Mouse (Mus musculus) hindbrain, postnatal 0 days (tissue): ENCODE data around the gene Lyrm4. TPM values are rescaled to one million over a fixed set of nuclear protein-coding genes. Genes with fewer than 3 reads are reported as not detected.

Experiments used
- ATAC-seq: fragments of 200-750 bp; cut with Nextera tagmentation; 2 replicates; pipeline ENCODE4 v1.8.0; 2017; ENCODE audit warnings: mild to moderate bottlenecking, moderate TSS enrichment, moderate library complexity
- DNase-seq: peaks from one replicate; pipeline ENCODE4 v3.0.0-alpha.2; 2015; ENCODE audit warnings: low spot score
- H3K27ac ChIP-seq: fragments of 300-500 bp; sonication (generic); 2 replicates; pipeline ENCODE4 v1.5.1; 2014; ENCODE audit warnings: mild to moderate bottlenecking
- H3K27me3 ChIP-seq: fragments of 300-500 bp; sonication (generic); 2 replicates; pipeline ENCODE4 v1.6.1; 2014; ENCODE audit warnings: low read length, mixed read lengths; ENCODE audit not compliant: insufficient read depth
- H3K36me3 ChIP-seq: fragments of 300-500 bp; sonication (generic); 2 replicates; pipeline ENCODE4 v1.6.1; 2014; ENCODE audit warnings: low read length, mixed read lengths; ENCODE audit not compliant: insufficient read depth
- H3K4me1 ChIP-seq: fragments of 300-500 bp; sonication (generic); 2 replicates; pipeline ENCODE4 v1.6.1; 2014; ENCODE audit warnings: antibody characterized with exemption, low read length, mixed read lengths; ENCODE audit not compliant: insufficient read depth
- H3K4me2 ChIP-seq: fragments of 300-500 bp; sonication (generic); 2 replicates; pipeline ENCODE4 v1.6.1; 2014; ENCODE audit warnings: low read depth, mild to moderate bottlenecking, low read length, moderate library complexity, mixed read lengths
- H3K4me3 ChIP-seq: fragments of 300-500 bp; sonication (generic); 2 replicates; pipeline ENCODE4 v1.5.1; 2014; ENCODE audit warnings: low read length
- H3K9ac ChIP-seq: fragments of 300-500 bp; sonication (generic); replicated peaks from 2 replicates; pipeline ENCODE4 v1.6.1; 2014; ENCODE audit warnings: mild to moderate bottlenecking, low read length, moderate library complexity, mixed read lengths
- H3K9me3 ChIP-seq: fragments of 300-500 bp; sonication (generic); 2 replicates; pipeline ENCODE4 v1.6.1; 2016; ENCODE audit warnings: low read length, mixed read lengths
- CTCF ChIP-seq: IDR thresholded peaks from 2 replicates; pipeline ENCODE4 v1.5.1; 2016; ENCODE audit warnings: antibody characterized with exemption, control low read depth, low read depth
- WGBS: fragments of 180-500 bp; shearing (Covaris S2); extraction: QIAGEN DNeasy Blood & Tissue Kit; methylation state at CpG from one replicate; pipeline ENCODE4 v1.1.7; 2014; 5-methylcytosine and 5-hydroxymethylcytosine counted together
- polyA plus RNA-seq: library from polyadenylated mRNA; unstranded; fragments of >200 nt; fragmentation: Nextera tagmentation; extraction: Ambion mirVana; gene quantifications from 2 replicates; pipeline ENCODE4 v1.2.1, GENCODE M21; 2015
- total RNA-seq: library from RNA; depleted of rRNA; stranded (reverse); fragments of >200 nt; gene quantifications from 2 replicates; pipeline ENCODE4 v1.2.3, GENCODE M21; 2014

The Lyrm4 gene
- total and polyA plus RNA-seq, 2 experiments from 2014 or later, result 15.7 to 53.0 TPM

GRCm38 (mm10) chr13:36105591-36105990 lies 11.7 kb downstream of the Lyrm4 start:
- no peaks in the 10 kb centered on the region for H3K27me3 ChIP-seq
- 66% methylated on average over 6 of the region's 6 CpGs for WGBS
- no peak for TF ChIP-seq CTCF
- ATAC-seq (no peak), DNase-seq (no peak)
- H3K4me1 ChIP-seq, result no peaks in the 10 kb centered on the region
- no peaks in the 10 kb centered on the region for H3K36me3 ChIP-seq
- H3K27ac ChIP-seq, result no peak overlapping the region
- no peak overlapping the region for H3K9ac ChIP-seq
- H3K4me3 ChIP-seq, result no peak overlapping the region
- H3K4me2 ChIP-seq, result no peak overlapping the region
- H3K9me3 ChIP-seq, result no peaks in the 10 kb centered on the region

- no peak for ATAC-seq
- H3K9ac ChIP-seq, result no peak overlapping the region
- WGBS, result 89% methylated on average over 5 of the region's 5 CpGs
These were observed 20.5 kb downstream of the Lyrm4 start for GRCm38 (mm10) chr13:36096684-36097383.

GRCm38 (mm10) chr13:36088168-36088567 lies 29.2 kb downstream of the Lyrm4 start:
- Histone ChIP-seq H3K27me3 (no peaks in the 10 kb centered on the region), H3K36me3 (peaks cover 15% of the 10 kb centered on the region; the same call in 1 of the 2 replicates), H3K9me3 (no peaks in the 10 kb centered on the region), H3K9ac (no peak overlapping the region), H3K27ac (no peak overlapping the region), H3K4me2 (no peak overlapping the region), H3K4me3 (no peak overlapping the region), H3K4me1 (no peaks in the 10 kb centered on the region)
- ATAC-seq (no peak), DNase-seq (no peak)
- 87% methylated on average over 4 of the region's 4 CpGs for WGBS
- no peak for TF ChIP-seq CTCF

More at GRCm38 (mm10) chr13:36096684-36097383, 20.5 kb downstream of the Lyrm4 start:
- TF ChIP-seq CTCF, result no peak
- no peak for DNase-seq
- H3K9me3 ChIP-seq, result no peaks in the 10 kb centered on the region
- no peak overlapping the region for H3K4me2 ChIP-seq
- no peaks in the 10 kb centered on the region for H3K4me1 ChIP-seq
- H3K27me3 ChIP-seq, result no peaks in the 10 kb centered on the region
- H3K36me3 ChIP-seq, result peaks cover 4% of the 10 kb centered on the region; the same call in 1 of the 2 replicates
- H3K27ac ChIP-seq, result no peak overlapping the region
- no peak overlapping the region for H3K4me3 ChIP-seq

- H3K36me3 ChIP-seq, result peaks cover 15% of the 10 kb centered on the region; the same call in 1 of the 2 replicates
- TF ChIP-seq CTCF, result no peak
- ATAC-seq (no peak), DNase-seq (no peak)
- 96% methylated on average over 2 of the region's 2 CpGs for WGBS
- H3K27me3 ChIP-seq, result no peaks in the 10 kb centered on the region
- no peak overlapping the region for H3K4me3 ChIP-seq
- no peaks in the 10 kb centered on the region for H3K4me1 ChIP-seq
- H3K27ac ChIP-seq, result no peak overlapping the region
- no peak overlapping the region for H3K4me2 ChIP-seq
- no peak overlapping the region for H3K9ac ChIP-seq
- no peaks in the 10 kb centered on the region for H3K9me3 ChIP-seq
These were observed 29.9 kb downstream of the Lyrm4 start for GRCm38 (mm10) chr13:36087427-36087826.

- no peak overlapping the region for H3K9ac ChIP-seq
- H3K4me2 ChIP-seq, result no peak overlapping the region
- no peak overlapping the region for H3K27ac ChIP-seq
- ATAC-seq (no peak), DNase-seq (no peak)
- 94% methylated on average over 5 of the region's 5 CpGs for WGBS
- peaks cover 11% of the 10 kb centered on the region; the same call in 1 of the 2 replicates for H3K36me3 ChIP-seq
- H3K4me3 ChIP-seq, result no peak overlapping the region
- no peaks in the 10 kb centered on the region for H3K27me3 ChIP-seq
- no peak for TF ChIP-seq CTCF
- no peaks in the 10 kb centered on the region for H3K9me3 ChIP-seq
- no peaks in the 10 kb centered on the region for H3K4me1 ChIP-seq
These were observed 30.5 kb downstream of the Lyrm4 start for GRCm38 (mm10) chr13:36086608-36087391.

- no peak overlapping the region for H3K4me2 ChIP-seq
- ATAC-seq (no peak), DNase-seq (no peak)
- no peaks in the 10 kb centered on the region for H3K9me3 ChIP-seq
- peaks cover 5% of the 10 kb centered on the region; the same call in 1 of the 2 replicates for H3K36me3 ChIP-seq
- no peak overlapping the region for H3K27ac ChIP-seq
- no peaks in the 10 kb centered on the region for H3K4me1 ChIP-seq
- H3K4me3 ChIP-seq, result no peak overlapping the region
- H3K27me3 ChIP-seq, result no peaks in the 10 kb centered on the region
- 58% methylated on average over 3 of the region's 3 CpGs for WGBS
- no peak overlapping the region for H3K9ac ChIP-seq
- TF ChIP-seq CTCF, result no peak
These were observed 31.4 kb downstream of the Lyrm4 start for GRCm38 (mm10) chr13:36085971-36086370.
